Mouse (Mus musculus): ENCODE results near the gene Dysf.

The Dysf gene

DNA sequence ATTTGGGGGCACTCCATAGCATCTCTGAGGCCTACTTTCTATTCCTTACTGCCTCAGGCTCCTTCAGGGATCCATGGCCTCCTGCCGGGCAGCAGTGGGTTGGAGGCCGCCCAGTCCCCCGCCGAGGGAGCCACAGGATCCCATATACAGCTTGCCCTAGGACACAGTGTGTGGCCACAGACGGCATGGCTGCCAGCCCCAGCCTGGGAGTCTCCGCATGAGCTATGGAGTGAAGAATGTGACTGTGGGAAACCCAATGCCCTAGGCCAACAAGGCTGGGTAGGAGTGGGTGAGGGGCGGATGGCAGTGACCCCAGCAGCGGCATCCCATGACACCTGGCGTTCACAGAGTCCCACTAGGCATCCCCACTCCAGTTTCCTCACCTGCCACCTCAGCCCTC, 116.2 kb downstream of the Dysf start:
- DNase-seq = no peak

DNA sequence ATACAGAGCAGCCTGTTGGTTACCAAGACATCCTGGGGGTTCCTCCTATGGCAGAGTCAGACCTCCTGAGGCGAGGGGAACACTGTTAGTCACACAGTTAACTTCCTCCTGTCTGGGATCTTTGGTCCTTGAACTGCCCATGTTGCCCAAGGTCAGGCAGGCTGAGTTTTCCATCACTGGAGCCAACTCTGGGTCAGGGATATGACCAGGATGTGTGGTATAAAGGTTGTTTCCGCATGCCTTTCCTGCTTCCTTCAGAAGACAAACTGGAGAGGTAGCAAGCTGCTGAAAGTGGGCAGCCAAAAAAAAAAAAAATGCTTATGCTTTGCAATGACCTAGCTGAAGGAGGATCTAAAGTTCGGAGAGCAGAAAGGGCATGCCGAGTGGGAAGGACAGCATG, 116.7 kb downstream of the Dysf start:
- no peak for DNase-seq

DNA sequence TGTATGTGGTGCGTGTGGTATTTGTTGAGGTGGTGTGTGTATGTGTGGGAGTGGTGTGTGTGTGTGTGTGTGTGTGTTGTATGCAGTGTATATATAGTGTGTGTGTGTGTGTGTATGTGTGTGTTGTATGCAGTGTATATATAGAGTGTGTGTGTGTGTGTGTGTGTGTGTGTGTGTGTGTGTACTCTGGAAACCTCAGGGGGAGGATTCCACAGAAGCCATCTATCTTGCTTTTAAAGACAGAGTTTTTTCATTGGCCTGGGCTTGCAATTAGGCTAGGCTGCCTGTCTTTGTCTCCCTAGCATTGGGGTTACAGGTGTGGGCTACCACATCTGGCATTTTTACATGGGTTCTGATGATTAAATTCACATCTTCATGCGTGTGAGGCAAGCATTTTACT, 119.8 kb downstream of the Dysf start:
- DNase-seq = no peak

DNA sequence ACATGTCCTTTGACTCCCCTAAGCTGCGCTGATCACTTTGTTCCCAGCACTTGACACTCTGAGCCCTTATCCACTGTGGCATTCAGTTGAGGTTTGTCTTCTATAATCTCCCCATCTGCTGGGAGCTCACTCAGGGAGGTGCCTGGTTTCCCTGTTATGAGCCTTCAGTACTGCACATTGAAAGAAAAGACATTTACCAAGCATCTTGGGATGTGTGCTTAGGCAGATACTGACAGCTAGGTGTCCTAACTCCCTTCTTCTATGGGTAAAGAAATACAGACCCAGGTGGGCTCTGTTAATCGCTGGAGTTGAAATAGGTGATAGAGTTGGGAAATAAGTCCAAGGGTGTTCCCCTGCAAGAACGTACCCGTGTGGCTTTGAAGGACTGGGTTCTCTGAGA, 122.5 kb downstream of the Dysf start:
- no peak for DNase-seq

DNA sequence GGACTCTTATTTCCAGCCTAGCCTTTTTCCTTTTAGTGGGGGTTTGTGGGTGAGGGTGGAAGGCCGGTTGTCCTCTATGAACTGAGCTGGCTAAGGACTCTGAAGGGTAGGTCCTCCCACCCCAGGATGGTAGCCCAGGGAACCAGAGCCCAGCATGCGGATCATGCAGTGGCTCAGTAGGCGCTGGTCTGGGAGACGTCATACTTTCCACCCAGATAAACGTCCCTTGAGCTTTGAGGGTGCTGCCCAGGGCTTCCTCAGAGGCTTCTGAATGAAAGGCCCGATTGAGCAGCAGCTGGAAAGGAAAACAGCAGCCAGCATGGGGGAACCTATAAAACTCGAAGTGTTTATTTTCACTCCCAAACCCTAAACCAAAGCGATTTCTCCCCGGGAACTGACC, 123.1 kb downstream of the Dysf start:
- no peak for DNase-seq

DNA sequence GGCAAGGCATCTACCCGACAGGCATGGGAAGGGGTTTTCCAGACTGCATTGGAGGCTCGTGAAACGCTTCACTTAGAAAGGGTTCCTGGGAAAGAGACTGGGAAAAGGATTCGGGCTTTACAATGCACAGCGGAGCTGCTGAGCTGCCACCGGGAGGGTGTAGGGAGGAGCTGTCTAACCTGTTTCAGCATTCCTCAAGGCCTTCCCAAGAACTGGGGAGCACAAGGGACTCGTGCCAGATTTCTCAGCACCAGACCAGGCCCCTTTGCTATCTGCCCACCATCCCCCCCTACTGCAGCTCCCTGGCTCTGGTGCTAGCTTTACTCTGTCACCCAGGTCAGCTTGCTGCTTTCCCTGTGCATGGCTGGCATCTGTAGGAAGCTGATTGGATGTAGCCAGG, 124.7 kb downstream of the Dysf start:
- no peak for DNase-seq

DNA sequence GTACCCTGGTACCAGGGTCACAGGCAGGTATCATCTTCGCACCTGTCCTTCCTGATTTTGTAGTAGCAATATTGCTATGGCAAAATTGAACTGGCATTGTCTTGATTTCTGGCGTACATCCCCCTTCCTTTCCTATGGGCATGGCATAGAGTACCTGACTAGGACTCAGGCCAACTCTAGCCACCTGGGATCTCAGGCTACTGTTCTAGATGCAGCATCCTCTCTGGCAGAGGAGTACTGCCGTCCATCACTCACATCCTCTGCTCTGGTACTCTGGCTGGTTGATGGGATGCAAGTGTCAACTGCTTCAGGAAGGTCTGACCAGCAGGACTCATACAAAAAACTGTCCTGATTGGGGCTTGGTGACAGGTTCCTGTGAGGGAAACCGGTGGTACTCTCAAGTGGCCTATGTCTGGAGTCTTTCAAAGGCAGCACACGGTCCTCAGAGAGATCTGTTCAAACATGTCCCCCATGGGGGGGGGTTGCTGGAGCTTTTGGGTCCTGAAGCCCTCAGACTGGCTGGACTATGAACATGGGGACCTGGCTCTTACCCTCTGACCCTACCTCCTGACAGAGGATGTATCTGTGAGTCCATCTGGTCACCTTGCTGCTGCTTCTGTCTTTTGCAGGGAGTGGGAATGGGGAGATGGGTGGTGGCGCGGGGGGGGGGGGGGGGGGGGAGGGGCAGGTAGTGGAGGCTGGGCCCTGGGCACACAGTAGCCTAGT, 125.8 kb downstream of the Dysf start:
- no peak for DNase-seq

DNA sequence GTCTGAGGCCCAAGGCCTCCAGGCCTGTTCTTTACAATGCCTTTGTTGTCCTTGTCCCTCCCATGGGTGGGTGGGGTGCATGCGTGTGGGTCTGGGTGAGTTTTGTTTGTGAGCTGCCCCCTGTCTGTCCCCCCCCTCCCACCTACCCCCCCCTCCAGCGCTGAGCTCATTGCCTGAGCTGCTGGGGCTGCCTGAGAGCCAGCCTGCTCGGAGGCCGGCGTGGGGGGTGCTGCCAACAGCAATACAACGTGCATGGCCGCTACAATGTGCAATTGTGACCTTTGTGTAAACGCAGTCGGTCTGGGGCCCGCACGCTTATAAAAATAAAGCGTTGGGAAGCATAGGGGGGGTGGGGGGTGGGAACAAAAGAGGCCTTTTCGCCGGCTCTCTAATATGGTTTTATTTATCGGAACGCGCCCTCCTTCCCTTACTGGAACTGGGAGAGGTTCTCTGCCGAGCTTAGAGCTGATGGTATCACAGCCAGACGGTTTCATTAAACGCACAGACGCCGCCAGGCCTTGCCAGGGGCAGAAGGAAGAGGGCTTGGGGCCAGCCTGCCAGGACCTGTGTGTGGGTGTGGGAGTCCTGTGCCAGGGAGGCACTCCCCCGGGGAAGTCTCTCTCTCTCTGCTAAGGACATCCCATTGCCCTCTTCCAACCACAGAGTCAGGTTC, 126.5 kb downstream of the Dysf start:
- no peak for DNase-seq

DNA sequence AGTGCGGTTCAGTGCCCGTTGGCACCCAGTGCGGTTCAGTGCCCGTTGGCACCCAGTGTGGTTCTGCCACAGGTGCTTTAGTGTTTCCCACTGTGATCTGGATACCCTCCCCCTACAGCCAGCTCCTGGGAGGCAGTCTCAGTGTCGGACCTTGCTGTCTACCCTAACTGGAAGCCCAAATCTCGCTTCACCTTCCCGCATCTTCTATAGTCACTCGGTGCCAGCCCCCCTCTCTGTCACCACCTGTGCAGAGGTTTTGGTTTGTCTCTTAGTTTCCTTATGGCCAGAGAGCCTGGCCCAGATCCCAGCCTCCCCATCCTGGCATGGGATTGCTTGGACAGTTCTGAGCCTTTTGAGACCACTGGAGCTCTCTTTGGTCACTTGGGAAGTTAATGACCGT, 127.3 kb downstream of the Dysf start:
- DNase-seq = no peak

DNA sequence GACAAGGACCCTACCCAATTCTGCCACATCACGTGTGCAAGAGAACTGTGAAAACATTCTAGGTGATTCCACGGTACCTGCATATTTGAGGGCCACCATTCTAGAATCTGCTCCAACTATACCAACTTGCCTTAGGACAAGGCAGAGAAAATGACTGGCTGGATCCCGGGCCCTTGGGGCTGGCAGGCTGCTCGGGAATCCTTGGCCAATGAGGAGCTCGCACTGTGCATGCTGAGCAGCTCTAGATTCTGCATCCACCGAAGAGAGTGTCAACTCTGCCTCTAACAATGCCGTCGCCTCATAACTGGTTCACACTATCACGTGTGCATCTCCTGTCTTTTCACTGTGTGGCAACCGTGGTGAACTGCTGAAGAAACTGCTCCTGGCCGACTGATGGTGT, 128.0 kb downstream of the Dysf start:
- no peak for DNase-seq

DNA sequence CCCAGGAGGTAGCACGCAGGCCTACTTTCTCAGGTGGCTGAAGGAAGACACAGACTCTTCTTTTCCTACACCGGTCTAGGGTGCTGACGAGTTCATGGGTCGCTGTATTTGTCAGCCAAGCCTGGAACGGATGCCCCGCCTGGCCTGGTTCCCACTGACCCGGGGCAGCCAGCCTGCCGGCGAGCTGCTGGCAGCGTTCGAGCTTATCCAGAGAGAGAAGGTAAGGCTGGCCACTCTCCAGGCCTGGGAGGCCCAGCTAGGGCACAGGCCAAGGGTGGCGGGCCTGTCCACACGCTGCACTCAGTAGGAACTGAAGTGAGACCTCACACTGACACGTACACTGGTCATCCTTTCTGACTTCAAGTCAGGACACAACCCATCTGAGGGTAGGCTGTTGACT, 131.5 kb downstream of the Dysf start:
- no peak for DNase-seq

DNA sequence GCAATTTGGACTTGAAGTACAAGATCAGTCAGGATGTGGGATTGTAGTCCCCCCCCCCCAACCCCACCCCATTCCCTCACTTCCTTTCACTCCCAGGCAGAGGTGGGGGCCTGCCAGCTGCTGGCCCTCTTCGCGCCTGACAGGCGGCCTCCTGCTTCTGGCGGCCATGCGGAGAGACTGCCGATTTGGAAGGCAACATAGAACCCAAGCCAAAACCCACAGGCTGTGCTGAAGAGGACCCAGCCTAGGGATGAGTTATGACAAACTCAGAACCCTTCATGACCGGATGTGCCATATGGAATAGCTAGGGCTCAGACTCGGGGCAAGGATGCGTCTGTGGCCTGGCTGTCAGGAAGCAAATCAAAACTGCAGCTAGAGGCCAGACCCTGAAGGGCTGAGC, 134.1 kb downstream of the Dysf start:
- DNase-seq = no peak

DNA sequence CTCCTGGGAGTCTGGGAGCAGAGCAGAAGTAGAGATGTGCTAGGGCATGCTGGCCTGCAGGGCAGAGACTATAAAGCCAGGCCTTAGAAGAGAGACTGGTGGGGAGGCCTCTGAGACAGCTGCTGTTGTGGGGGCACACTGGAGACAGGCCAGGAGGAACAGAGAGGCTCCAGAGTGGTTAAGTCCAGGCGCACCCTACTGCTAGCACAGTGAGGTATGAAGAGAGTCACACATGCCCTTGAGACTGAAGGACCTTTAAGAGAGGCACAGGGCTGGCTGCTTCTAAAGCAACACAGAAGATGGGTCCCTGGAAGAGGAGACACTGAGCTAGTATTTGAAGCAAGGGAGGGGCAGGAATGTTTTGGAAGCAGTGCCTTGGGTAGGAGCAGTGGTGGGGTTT, 134.9 kb downstream of the Dysf start:
- no peak for DNase-seq

DNA sequence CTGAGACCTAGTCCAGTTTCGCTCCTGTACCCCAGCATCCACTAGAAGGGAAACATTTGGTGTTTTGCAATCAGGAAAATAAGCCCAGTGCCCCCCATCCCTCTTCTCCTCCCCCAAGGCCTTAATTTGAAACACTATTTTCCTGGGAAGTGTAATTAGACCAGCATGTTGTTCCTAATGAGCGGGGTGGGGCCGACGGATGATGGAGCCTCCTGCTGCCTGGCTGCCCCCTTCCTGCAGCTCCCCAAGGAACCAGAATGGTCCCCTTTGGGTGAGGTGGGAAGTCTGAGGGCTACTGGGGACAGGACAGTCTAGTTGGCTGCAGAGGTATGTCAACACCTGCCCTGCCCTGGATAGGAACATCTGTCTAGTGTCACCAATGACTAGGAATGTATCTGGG, 136.0 kb downstream of the Dysf start:
- no peak for DNase-seq

DNA sequence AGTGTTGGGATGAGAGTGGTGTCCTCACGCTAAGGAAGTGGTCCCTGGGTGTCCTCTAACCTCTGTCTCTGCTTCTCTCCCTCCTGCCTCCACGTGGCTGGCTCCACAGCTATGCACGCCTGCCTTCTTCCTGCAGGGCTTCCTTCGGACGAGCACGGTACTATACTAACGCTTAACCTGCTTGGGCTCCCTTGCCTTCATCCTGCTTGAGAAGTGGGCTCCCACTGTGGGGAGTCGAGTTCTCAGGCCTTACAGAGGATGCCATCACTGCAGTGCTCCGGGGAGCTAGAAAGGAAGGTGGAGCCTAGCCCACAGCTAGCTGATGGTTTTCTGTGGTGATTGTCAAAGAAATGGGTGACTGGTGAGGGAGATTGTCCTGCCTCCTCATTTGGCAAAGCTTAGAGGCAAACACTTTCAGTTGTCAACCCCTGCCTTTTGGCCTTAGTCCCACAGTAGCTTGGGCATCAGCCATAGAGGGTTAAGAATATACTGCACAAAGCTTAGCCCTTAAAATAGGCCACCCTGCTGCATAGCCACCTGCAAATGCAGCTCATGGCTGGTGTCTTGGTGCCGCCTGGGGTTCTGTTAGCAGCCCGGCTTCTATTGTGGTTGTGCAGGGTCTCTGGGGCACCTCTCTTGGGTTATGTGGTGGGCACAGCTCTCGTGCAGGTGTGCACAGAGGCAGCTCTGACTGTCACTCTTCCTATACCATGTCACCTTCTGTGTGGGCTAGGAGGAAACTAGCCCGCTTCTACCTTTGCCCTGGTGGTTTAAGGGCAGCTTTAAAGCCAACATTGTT, 139.0 kb downstream of the Dysf start:
- DNase-seq = no peak

DNA sequence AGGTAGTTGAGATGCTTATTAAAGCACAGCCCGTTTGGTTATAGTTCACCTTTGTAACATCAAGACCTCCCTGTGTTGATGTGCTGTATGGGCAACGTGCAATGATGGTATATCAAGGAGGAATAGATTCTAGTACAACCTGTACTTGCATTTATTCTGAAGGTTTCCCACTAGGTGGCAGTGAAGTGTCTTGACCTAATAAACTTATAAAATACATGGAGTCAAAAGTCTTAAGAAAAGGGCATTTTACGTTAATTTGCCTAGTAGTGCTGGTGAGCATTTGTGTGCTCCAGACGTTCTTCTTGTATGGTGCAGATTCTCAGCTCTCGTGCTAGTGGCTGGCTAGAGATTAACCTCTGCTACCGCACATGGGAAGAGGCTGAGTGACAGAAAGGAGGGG, 140.1 kb downstream of the Dysf start:
- no peak for DNase-seq

DNA sequence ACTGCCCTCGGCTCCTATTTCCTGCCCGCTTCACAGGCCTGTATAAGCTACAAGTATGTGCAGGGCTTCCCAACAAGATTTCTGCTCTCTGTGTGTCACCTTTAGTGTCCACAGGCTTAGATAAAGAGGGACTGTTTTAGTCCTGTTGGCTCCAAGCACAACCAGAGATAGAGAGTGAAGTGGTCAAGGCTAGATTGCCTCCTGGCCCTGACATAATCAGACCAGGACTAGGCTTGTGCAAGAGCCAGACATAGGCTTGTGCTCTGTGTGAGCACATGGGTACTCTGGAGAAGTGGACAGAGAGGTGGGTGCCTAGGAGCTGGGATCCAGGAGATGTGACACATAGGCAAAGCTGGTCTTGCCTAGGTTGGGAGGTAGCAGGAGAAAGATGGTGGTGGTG, 146.1 kb downstream of the Dysf start:
- DNase-seq = no peak

DNA sequence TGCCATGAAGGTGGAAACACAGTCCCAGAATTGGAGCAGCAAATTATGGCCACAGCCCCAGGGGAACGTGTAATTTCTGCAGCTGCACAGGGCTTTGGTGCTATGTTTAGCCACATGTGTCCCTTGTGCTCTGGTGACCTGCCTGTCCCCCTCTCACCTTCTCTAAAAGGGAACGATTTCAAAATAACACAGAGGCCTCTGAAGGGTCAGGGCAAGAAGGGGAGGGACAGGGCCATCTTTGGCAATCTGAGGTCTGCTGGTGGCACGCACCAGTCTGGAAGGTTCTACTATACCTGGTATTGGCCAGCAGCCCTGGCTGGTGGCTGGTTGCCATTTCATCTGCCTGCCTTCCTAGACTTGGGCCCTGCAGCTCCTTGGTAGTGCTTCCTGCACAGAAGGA, 147.4 kb downstream of the Dysf start:
- DNase-seq = no peak

DNA sequence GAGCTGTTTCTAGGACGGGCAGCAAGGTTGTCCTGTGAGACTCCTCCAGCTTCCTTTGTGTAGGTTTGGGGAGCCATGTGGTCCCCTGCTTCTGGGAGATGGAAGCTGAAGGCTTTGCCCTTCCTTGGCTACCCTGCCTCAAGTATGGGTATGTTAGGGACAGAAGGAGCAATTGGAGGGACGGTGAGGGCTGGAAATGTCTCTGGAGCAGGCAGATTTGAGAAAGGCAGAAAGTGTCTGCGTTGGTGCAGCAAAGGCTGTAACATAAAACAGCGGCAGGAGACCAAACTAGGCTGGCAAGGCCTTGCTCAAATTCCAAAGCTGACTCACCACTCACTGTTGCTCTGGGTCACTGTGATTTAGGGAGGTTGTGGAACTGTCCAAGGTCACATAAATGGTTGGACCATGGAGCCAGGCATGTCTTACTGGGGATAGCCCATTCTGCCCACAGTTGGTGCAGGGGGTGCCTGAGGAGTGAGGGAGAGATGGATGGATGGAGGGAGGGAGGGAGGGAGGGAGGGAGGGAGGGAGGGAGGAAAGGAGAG, 148.2 kb downstream of the Dysf start:
- DNase-seq = no peak

DNA sequence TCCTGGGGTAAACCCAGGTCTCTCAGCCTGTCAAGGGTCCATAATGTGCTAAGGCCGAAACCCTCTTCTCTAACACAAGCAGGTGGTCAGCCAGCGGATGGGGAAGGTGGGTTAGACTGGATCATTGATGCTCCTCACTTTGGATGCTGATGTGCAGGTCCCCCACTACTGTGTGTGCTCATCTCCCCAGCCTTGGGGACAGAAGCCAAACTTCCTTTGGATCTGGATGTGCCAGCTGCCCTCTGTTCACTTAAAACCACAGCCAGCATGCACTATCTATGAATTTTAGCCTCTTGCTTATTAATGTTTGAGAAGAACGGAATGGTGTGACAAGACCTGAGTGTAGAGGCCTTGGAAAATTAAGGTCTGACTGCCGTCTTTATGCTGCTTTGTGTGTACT, 150.7 kb downstream of the Dysf start:
- no peak for DNase-seq

DNA sequence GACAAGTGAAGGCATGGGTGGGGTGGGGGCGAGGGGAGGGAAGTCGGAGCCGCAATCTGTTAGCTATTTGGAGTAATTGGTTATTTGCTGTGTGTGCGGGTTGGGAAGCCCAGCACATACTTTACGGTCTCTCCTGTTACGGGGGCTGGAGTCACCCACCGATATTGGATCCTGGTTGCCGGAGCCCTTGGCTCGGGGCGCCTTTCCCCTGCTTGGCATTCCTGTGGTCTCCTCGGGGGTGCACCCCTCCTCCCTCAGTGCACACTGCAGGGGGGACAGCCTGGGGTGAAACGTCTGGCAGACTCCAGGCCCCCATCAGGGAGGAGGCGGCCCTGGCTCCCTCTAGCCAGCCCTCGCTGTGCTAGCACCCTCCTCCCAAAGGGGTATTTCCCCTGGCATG, 159.2 kb downstream of the Dysf start:
- DNase-seq = no peak

DNA sequence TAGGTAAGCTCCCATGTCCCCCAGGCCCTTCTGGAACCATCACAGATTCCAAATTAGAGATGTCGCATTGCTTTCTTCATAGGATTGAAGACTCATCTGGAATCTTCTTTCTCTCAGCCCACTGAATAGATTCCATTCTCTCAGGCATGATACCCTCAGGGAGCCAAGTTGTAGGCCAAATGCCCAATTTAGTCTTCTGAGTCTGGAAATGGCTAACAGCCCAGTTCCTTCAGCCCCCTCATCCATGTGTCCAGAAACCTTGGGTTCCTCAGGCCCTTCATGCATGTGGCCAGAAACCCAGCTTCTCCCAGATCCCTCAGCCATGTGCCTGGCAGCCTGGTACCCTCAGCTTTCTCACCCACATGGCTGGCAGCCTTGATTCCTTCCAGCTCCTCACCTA, 160.2 kb downstream of the Dysf start:
- DNase-seq = no peak

DNA sequence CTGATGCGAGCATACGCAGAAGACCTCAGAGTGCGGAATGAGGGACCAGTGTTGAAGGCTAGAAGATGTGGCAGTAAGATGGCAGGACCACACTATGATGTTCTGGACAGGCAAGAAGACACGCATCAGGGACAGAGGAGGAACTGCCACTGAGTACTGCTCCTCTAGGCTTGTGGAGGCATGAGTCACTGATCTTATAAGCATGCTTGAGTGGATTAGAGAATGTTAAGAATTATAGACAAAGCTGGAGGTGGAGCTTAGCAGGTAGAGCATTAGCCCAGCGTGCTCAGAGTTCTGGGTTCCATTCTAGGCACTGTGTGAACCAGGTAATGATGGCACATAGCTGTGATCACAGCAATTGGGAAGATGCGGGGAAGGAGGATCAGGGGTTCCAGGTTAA, 165.2 kb downstream of the Dysf start:
- DNase-seq = no peak
